Mouse (Mus musculus) skeletal muscle tissue, adult 2 months (tissue): Measurements from ENCODE around the gene Upp2.

Experiments
- DNase-seq: peaks from one replicate; pipeline ENCODE4 v3.0.0-alpha.2; 2012; ENCODE audit warnings: low read depth, low spot score

The Upp2 gene

GRCm38 (mm10) chr2:58614851-58615250 is 47.8 kb downstream of the Upp2 start:
- no peak for DNase-seq

GRCm38 (mm10) chr2:58615766-58616165 is 48.7 kb downstream of the Upp2 start:
- no peak for DNase-seq

DNA sequence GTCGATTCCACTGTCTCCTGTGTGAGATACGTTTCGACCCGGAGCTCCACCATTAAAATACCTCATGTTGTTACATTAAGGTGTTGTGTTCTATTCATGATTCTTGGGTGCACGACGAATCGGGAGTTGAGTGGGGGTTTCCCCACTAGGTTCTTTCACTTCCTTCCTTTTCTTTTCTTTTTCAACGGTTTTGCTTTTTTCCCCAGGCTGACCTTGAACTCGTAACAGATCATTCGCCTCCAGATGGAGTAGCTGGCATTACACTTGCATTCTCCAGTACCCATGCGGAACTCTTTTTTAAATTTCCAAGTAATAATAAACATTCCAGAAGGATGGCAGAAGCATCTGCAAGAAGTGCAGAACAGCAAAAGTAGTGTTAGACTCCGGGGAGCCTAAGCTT is 58.1 kb downstream of the Upp2 start:
- no peak for DNase-seq

DNA sequence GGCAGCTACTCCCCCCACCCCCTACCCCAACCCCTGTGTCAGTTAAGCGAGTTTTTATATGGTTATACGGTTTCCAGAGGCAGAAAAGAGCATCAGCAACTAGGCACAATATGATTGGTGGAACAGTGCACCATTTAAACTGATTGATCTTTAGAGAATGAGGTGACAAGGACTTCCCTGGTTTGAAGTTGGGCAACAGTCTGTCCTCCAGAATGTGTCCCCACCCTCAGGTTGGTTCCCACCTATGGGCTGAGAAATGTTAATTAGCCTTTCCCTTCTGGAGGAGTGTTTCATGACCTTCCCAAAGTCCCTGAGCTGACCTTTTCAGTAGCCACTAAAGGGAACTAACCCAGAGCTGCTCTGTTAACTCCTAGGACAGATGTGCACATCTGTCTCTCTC is 58.6 kb downstream of the Upp2 start:
- no peak for DNase-seq

DNA sequence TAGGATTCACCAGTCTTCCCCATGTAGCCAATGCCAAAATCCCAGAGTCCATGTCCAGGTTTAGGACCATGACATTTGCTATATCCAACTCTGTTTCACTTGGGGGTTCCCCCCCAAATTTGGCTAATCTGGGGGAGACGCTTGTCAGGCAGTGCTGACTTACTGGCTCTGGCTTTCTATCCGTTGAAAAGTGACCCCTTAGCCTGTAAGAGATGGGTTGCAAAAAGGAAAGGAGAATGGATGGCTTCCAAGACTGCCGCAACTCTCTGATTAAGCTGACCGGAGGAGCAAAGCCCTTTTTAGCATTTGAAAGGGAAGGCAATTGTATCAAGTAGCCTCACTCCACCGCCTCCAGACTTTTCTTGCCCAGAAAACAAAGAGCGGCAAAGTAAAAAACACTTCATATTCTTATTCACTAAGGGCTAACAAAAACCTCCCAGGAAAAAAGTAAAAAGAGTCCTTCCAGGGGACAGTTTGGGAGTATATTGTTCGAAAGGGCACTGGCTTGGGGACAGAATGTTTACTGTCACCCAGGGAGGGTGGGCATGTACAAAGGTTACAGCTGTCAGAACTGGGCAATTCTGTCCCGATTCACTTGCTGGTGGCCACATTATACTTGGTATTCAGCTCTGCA is 59.2 kb downstream of the Upp2 start:
- no peak for DNase-seq

DNA sequence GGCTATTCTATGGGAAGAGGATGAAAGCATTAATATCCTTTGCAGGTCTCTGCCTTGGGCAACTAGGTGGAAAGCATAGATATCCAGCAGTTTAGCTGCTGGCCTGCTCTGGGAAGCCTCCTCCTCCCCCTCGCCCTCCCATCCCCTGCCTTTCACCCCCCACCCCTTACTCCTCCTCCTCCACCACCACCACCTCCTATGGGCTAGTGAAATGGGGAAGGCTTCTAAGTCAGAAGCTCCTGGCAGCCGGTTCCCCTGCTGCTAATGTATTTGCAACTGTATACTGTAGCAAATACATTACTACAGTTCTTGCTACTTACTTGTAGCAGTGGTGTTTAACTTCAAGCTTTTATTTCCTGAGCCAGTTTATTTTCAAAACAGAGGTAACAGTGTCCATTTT is 60.9 kb downstream of the Upp2 start:
- no peak for DNase-seq

- DNase-seq = no peak
Observed at GRCm38 (mm10) chr2:58628993-58629392, 61.9 kb downstream of the Upp2 start.

GRCm38 (mm10) chr2:58629440-58629839 is 62.3 kb downstream of the Upp2 start:
- no peak for DNase-seq

GRCm38 (mm10) chr2:58633791-58634190 is 66.7 kb downstream of the Upp2 start:
- DNase-seq = no peak

DNA sequence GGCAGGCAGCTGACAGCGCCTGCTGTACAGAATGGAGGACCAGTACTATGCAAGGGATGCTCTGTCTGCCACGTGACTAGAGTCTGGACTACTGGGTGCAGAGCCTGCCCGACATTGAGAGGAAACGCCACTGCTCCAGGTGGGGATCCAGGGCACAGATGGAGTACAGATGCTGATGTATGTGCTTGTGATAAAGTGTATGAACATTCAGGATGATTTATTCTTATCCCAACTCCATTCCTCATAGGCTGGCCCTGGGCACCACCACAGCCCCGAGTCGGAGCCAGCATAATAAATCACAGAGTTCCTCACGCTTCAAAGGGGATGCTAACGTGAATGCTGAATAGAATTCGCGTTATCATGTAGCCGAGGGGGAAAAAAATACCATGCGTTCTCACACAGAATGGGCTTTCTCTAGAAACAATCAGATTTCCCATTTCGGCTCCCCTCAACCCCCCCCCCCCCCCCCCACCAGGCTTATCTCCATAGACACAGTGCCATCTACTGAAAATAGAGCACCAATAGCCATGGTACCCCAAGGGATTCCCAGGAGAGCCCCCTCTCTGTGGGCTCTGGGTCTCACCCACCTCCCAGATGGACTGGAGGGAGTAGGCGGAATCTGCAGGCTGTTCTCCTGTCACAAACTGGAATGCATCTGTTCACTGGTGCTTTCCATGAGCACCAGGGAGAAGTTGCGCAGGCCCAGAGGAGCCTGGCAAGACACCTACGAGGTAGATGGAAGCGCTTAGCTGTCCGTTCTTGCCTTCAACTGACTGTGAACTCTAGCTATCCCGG is 74.9 kb downstream of the Upp2 start:
- DNase-seq = no peak

GRCm38 (mm10) chr2:58645667-58646066 is 78.6 kb downstream of the Upp2 start:
- no peak for DNase-seq

- DNase-seq = no peak
Observed at GRCm38 (mm10) chr2:58655169-58655568, 88.1 kb downstream of the Upp2 start.

DNA sequence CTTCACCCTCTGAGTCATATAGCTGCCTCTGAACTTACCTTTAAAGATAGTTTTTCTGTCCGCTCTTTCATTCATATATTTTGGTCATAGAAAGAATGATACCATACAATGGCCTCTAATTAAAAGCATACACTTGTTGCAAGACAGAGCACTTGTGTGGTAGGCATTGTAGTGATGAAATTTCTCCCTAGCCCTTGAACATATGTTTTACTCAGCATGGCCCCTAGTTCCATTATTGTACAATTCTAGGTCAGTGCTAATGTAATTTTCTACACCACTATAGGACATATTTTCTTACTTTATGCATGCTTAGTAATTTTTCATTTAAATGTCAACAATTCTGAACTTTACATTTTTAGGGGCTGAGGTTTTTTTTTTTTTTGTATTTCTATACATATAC is 89.9 kb downstream of the Upp2 start:
- DNase-seq = no peak

DNA sequence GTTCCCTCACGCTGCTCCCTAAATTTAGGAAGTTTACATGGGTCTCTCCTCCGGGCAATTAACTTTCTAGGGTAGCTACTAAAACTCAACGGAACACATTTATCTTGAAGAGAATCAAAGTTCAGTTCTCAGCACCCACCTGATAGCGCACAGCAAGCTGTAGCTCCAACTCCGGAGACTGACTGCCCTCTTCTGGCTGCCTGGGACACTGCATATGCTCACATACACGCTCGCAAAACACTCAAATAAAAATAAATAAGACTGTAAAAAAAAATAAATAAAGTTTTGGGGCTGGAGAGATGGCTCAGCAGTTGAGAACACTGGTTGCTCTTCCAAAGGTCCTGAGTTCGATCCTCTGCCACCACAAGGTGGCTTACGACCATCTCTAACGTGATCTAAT is 90.8 kb downstream of the Upp2 start:
- DNase-seq = no peak

DNA sequence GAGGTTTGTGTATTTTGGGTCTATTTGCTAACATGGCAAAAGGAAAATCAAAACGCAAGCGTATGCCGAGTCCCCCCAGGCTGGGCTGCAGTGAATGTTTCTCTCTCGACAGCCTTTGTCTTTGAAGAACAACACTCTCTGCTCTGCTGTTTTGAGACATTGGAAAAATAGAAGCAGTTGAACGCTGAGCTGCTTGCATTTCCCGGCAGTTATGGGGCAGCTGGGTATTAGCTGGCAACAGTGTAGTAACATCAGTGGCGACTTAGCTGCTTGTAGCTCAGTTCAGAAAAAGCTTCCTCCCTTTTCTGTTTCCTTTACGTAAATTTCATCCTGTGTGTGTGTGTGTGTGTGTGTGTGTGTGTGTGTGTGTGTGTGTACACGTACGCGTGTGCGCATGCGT is 93.5 kb downstream of the Upp2 start:
- DNase-seq = no peak

- no peak for DNase-seq
Observed at GRCm38 (mm10) chr2:58661116-58661515, 94.0 kb downstream of the Upp2 start.

- DNase-seq = no peak
Observed at GRCm38 (mm10) chr2:58662661-58663060, 95.6 kb downstream of the Upp2 start.

GRCm38 (mm10) chr2:58663404-58664120 is 96.5 kb downstream of the Upp2 start:
- no peak for DNase-seq

- DNase-seq = peak; percentile 27
Observed at GRCm38 (mm10) chr2:58665081-58665814, 98.2 kb downstream of the Upp2 start.

DNA sequence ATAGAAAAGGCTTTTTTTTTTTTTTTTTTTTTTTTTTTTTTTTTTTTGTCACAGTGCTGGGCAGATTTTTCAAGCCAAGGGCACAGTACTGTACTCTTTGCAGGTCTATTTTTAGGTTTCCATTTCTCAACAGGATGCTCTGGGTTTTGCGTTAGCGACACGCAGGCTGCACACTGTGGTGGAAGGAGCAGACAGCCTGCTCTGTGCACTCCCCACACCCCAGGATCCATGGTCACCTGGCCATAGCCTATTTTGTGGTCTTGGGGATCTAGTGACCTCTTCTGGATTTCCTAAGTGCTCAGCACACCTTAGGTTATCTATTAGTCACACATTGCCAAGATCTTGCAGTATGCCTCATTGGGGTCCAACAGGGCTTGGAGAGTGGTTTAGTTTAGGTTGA is 100.2 kb downstream of the Upp2 start:
- DNase-seq = no peak

DNA sequence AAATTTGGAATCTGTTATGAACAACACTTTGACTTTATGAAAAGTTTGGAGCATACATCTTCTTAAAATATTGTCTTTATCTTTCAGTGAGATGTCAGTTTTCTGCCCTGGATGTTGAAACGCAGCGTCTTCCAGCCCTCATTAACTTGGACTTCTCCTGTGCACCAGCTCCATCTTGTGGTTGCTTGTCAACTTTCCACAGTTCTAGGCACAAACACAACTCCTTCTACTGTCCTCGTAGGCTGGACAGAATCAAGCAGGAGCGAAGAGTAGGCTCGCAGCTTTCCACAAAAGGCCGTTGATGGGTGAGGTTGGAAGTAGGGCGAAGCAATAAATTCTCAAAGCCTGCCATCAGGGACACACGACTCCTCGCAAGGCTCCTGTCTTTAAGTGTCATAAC is 100.9 kb downstream of the Upp2 start:
- peak; percentile 37 for DNase-seq

DNA sequence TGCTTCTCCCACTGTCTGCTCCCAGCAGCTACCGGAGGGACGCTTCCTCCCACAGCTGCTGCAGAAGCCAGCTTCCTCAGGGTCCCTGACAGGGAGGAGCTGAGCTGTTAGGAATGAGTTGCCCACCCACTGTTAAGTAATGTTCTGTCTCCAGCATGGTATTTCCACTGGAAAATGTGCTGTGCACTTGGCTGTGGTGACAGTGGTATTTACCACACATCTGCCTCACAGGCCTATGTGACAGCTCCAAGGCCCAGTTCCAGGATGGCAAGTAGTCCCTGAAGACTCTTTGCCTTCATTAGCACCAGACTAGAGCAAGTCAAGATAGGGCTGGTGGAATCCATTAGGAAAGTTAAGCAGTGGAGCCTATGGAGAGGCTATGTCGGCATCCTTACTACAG is 102.0 kb downstream of the Upp2 start:
- DNase-seq = no peak
